Mouse (Mus musculus) liver, postnatal 0 days (tissue): ENCODE results near the gene Ift27.

ENCODE experiments used
- CTCF ChIP-seq: sonication (generic); IDR thresholded peaks from 2 replicates; pipeline ENCODE4 v1.5.1; 2016; ENCODE audit warnings: antibody characterized with exemption, low read depth
- EP300 ChIP-seq: IDR thresholded peaks from 2 replicates; pipeline ENCODE4 v1.6.1; 2016; ENCODE audit warnings: antibody characterized with exemption, low read depth, mild to moderate bottlenecking

DNA sequence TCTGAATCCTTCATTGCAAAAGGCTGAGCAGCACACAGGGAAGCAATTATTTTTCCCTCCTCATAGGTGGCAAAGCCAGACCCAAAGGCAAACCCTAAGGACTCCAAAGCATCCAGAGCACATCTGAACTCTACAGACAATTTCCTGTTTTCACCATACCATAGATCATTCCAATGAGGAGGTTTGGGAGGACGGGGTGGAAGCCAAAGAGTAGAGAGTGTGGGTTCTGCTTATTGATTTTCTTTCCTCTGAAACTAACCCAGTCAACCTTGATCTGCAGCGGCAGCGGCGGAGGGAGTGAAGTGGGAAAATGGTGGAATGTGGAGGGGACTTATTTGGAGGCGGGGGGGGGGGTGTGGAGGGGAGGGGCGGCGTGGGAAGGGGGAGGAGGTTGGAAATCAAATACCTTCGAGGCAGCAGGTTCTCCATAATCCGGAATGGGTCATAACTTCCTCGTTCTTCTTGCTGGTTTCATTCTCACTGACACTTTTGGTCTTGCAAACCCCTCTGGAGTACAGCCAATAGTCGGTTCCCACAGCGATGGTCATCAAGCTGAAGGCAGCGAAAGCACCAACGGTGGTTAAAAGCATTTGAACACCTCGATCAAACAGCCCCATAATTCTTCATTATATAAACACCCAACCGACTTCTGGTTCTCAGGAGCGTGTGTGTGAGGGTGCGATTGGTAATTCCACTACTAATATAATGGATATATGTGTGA is 55.5 kb downstream of the Ift27 start:
- no peak for TF ChIP-seq EP300
- TF ChIP-seq CTCF = no peak
